In the genomic region with DNA sequence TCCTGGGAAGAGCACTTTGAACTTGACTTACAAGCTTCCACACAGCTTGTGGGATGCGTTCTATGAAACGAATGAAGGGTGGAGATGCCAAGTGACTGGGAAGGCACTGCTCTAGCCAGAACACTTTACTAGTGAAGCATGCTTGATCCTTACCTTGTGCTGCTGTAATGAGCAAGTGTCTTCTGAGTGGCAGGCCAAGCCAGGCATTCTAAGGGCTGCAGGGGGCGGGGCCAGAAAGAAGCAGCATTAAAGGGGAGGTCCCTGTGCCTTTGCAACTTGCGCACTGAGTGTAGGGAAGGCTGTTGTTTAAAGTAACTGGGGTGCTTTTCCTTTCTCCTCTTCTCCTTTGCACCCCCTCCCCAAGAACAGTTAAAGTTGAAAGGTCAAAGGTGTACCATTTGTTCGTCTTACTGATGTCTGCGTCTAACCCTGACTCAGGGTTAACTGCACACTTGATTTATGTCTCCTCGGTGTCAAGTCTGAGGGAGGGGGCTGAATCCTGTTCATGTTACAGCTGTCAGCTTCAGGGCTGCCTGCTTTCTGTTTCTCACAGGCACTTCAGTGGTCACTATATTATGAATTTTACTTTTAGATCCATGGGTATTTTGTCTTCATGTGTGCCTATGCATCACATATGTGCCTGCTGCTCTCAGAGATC, we compare ENCODE assay signal across 18 mouse cellular contexts. TPM values are rescaled to one million over a fixed set of nuclear protein-coding genes. Genes with fewer than 3 reads are reported as not detected.
DNase-seq lines count a peak whose midpoint lies in the region; ATAC-seq lines count a peak whose summit lies in the region.
"Had no signal": no experiment of that assay in that cellular context is flagged by ENCODE, and none has a peak within 500 bp of the region (broad histone marks: within the 10 kb centered on the region; RNA-seq: fewer than 3 reads in every experiment).

No protein-coding gene starts in this region.

- ATAC-seq in kidney, embryonic 14.5 days (ENCODE audit: low FRiP score, low TSS enrichment) = peak; percentile 87
- ATAC-seq in limb, embryonic 12.5 days (ENCODE audit: insufficient number of reproducible peaks, insufficient read depth, low FRiP score, low TSS enrichment, low read depth) = peak; percentile 78; the same call in 1 of the 2 replicates
- ATAC-seq in granulocyte monocyte progenitor cell, adult 5-6 weeks (replicated peaks; ENCODE audit: poor library complexity, severe bottlenecking) = no peak

- peaks cover 8% of the 10 kb centered on the region; the same call in 1 of the 2 replicates for H3K4me1 ChIP-seq in kidney, embryonic 14.5 days (ENCODE audit: control insufficient read depth, insufficient read depth, low read length)
- H3K4me1 ChIP-seq in limb, embryonic 12.5 days (replicated peaks) = peaks cover 11% of the 10 kb centered on the region

- peak overlapping the region; percentile 2; the same call in 1 of the 2 replicates for H3K4me2 ChIP-seq in kidney, embryonic 14.5 days (replicated peaks; ENCODE audit: low read depth, low read length)
- peak overlapping the region; percentile 22; the same call in 1 of the 2 replicates for H3K4me2 ChIP-seq in limb, embryonic 12.5 days
- H3K4me2 ChIP-seq: hindbrain, embryonic 14.5 days; lung, embryonic 14.5 days; midbrain, embryonic 11.5 days had no signal

- peaks cover 14% of the 10 kb centered on the region for H3K36me3 ChIP-seq in kidney, embryonic 14.5 days (ENCODE audit: control insufficient read depth, insufficient read depth, low read length)
- H3K36me3 ChIP-seq in limb, embryonic 12.5 days = peaks cover 45% of the 10 kb centered on the region

- no peak overlapping the region for H3K9ac ChIP-seq in kidney, embryonic 14.5 days (ENCODE audit: low read depth, low read length)
- no peak overlapping the region for H3K9ac ChIP-seq in limb, embryonic 12.5 days (replicated peaks)
- H3K9ac ChIP-seq: hindbrain, embryonic 14.5 days; lung, embryonic 14.5 days had no signal

- WGBS in kidney, embryonic 14.5 days = 18% methylated on average over 7 of the region's 7 CpGs
- 22% methylated on average over 7 of the region's 7 CpGs for WGBS in limb, embryonic 12.5 days

- no peak overlapping the region for H3K27ac ChIP-seq in kidney, embryonic 14.5 days (ENCODE audit: low read depth, low read length)
- H3K27ac ChIP-seq in limb, embryonic 12.5 days = no peak overlapping the region
- H3K27ac ChIP-seq: hindbrain, embryonic 14.5 days had no signal

- H3K9me3 ChIP-seq in kidney, embryonic 14.5 days (ENCODE audit: control insufficient read depth, low read length) = no peaks in the 10 kb centered on the region
- no peaks in the 10 kb centered on the region for H3K9me3 ChIP-seq in limb, embryonic 12.5 days

- DNase-seq in heart, adult 11 months = peak; percentile 64
- no peak for DNase-seq in heart, adult 8-10 months (ENCODE audit: low spot score)
- DNase-seq in kidney, adult 9 months = no peak
- DNase-seq in R1 (ENCODE audit: low read depth, low spot score) = peak; percentile 33
- DNase-seq in layer of hippocampus, adult 8-10 months (ENCODE audit: low spot score in 2 of 2) = no peak
- DNase-seq: cerebellum, adult 11-12 months; gastrocnemius, postnatal 36 days; liver; lung, embryonic 14.5 days; right cerebral cortex, postnatal 25 days; thymus, adult 2 months had no signal

- no peak overlapping the region for H3K4me3 ChIP-seq in kidney, embryonic 14.5 days (ENCODE audit: low read length)
- H3K4me3 ChIP-seq in limb, embryonic 12.5 days (replicated peaks) = no peak overlapping the region
- H3K4me3 ChIP-seq: erythroblast, embryonic 14.5 days; myocyte had no signal

- H3K27me3 ChIP-seq in kidney, embryonic 14.5 days (ENCODE audit: control insufficient read depth, insufficient read depth, low read length) = no peaks in the 10 kb centered on the region
- H3K27me3 ChIP-seq in limb, embryonic 12.5 days = no peaks in the 10 kb centered on the region

RNA-seq across cellular contexts. Expression of a gene that starts 52.7 kb away (rescaled TPM):
- total RNA-seq in heart, adult 8-10 months (2022) = under 1 TPM in 3 of 4 experiments, not detected in 1; 0.06 to 0.37 (median 0.11) TPM
- polyA plus RNA-seq in kidney, embryonic 14.5 days (2014; fragmentation: Nextera tagmentation; extraction: Ambion mirVana) = 4.6 and 11.6 TPM in 2 replicates
- 8.8 and 9.8 TPM in 2 replicates for polyA plus RNA-seq in limb, embryonic 12.5 days (2016; fragmentation: Nextera tagmentation; extraction: Ambion mirVana)
- under 1 TPM; 0.08 to 0.27 (median 0.15) TPM for total RNA-seq in layer of hippocampus, adult 8-10 months (2022)
- 6.0 and 10.0 TPM in 2 replicates for total RNA-seq in granulocyte monocyte progenitor cell, adult 5-6 weeks (2014; fragmentation: Nextera tagmentation)
- total RNA-seq in granulocyte monocyte progenitor cell, adult 5-6 weeks (2017) = 18.7 and 19.6 TPM in 2 replicates

Comparison
In these comparisons a context has a peak if more than half of its experiments do, and no peak if none do; other contexts are left out.
1. DNase-seq: peak in heart, adult 11 months (single experiment) and R1 (single experiment); none in heart, adult 8-10 months (single experiment), kidney, adult 9 months (single experiment) and layer of hippocampus, adult 8-10 months (0 of 2).
2. RNA of a gene that starts 52.7 kb away (total RNA-seq): 6.0 to 19.6 TPM in granulocyte monocyte progenitor cell, adult 5-6 weeks; 0.08 to 0.27 TPM in layer of hippocampus, adult 8-10 months and 0.06 to 0.37 TPM in heart, adult 8-10 months; every median in the first group is over 4 times any median in the second.